Mouse (Mus musculus) MEL (cell line): ENCODE data around the gene Adprhl1.

Experiments
- CTCF ChIP-seq, 3 experiments: IDR thresholded peaks in 2 of 3; conservative IDR thresholded peaks in 1 of 3; 2 replicates each; pipeline ENCODE4 v1.5.1; 2011 to 2012; ENCODE audit warnings: low read length in 3 of 3, low read depth in 2 of 3, mild to moderate bottlenecking in 2 of 3, improper control_type of control experiment in 1 of 3, inconsistent platforms in 1 of 3, mixed read lengths in 1 of 3, moderate library complexity in 1 of 3; ENCODE audit not compliant: control insufficient read depth in 1 of 3, insufficient read depth in 1 of 3, poor library complexity in 1 of 3, severe bottlenecking in 1 of 3
- KAT2A ChIP-seq: conservative IDR thresholded peaks from 2 replicates; pipeline ENCODE4 v1.6.1; 2012; ENCODE audit warnings: low read depth, low read length, improper control_type of control experiment, inconsistent platforms
- NRF1 ChIP-seq: IDR thresholded peaks from 2 replicates; pipeline ENCODE4 v1.6.1; 2014; ENCODE audit warnings: low read depth, mild to moderate bottlenecking, inconsistent platforms, low read length, improper control_type of control experiment, moderate library complexity; ENCODE audit not compliant: poor library complexity, insufficient read depth, severe bottlenecking
- POLR2A ChIP-seq, 2 experiments: IDR thresholded peaks; 2 replicates each; pipeline ENCODE4 v1.6.1; 2011 to 2012; ENCODE audit warnings: low read length in 2 of 2, mild to moderate bottlenecking in 2 of 2, control low read depth in 1 of 2, improper control_type of control experiment in 1 of 2, low read depth in 1 of 2, moderate library complexity in 1 of 2; ENCODE audit not compliant: control insufficient read depth in 1 of 2, insufficient read depth in 1 of 2, poor library complexity in 1 of 2
- ZC3H11A ChIP-seq: IDR thresholded peaks from 2 replicates; pipeline ENCODE4 v1.6.1; 2012; ENCODE audit warnings: low read depth, mild to moderate bottlenecking, inconsistent platforms, low read length, improper control_type of control experiment

DNA sequence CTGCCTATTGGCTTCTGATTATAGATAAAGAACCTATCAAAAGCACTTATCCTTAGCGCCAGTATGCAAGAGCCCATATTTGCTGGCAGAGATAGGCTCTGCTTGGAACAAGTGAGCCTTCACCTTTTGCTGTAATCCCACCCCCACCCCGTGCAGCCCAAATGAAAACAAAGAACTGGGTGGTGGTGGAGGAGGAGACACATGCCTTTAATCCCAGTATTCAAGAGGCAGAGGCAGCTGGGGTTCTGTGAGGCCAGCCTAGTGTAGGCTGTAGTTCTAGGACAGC is 72.3 kb downstream of the Adprhl1 start:
- no peak for TF ChIP-seq POLR2A (IDR thresholded peaks at IDR 0.05; ENCODE audit: control insufficient read depth in 1 of 2, insufficient read depth in 1 of 2, low read depth in 1 of 2, low read length in 2 of 2, poor library complexity in 1 of 2)
- no peak for TF ChIP-seq CTCF (IDR thresholded peaks at IDR 0.05 in 2 of 3, conservative IDR thresholded peaks at IDR 0.05 in 1 of 3; ENCODE audit: control insufficient read depth in 1 of 3, insufficient read depth in 1 of 3, low read depth in 2 of 3, low read length in 3 of 3, poor library complexity in 1 of 3, severe bottlenecking in 1 of 3)
- no peak for TF ChIP-seq ZC3H11A
- TF ChIP-seq NRF1: no peak
- TF ChIP-seq KAT2A: no peak
